Comparison of ENCODE assay signal across 24 mouse cellular contexts in the genomic region with DNA sequence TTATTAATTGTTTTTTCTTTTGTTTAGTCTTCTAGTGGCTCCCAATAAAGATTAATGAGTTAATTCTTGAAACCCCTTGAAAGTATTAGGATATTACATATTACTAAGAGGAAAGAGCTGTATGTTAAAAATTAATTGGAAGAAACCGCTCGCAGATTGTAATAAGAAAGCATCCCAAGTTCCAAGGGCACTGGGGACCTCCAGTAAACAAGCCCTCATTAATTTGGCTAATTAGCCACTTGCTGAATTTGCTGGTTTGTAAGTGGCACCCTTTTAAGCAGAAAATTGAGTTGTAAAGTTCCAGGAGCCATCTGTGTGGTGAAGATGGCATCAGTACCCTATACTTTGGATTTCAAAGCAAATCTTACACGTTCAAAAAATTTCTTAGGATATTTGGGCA.
"Had no signal": no experiment of that assay in that cellular context is flagged by ENCODE, and none has a peak within 500 bp of the region (broad histone marks: within the 10 kb centered on the region; RNA-seq: fewer than 3 reads in every experiment).

No protein-coding gene starts in this region.

- H3K9me3 ChIP-seq: limb, embryonic 12.5 days; limb, embryonic 15.5 days; midbrain, embryonic 10.5 days; midbrain, embryonic 13.5 days; neural tube, embryonic 13.5 days had no signal

- H3K27ac ChIP-seq: limb, embryonic 12.5 days; limb, embryonic 15.5 days; liver, embryonic 14.5 days; midbrain, embryonic 10.5 days; midbrain, embryonic 13.5 days; neural tube, embryonic 13.5 days; stomach, postnatal 0 days had no signal

- H3K4me2 ChIP-seq: limb, embryonic 12.5 days; limb, embryonic 15.5 days; liver, embryonic 11.5 days; lung, embryonic 14.5 days; midbrain, embryonic 13.5 days; neural tube, embryonic 13.5 days had no signal

- H3K9ac ChIP-seq: limb, embryonic 12.5 days; limb, embryonic 15.5 days; liver, embryonic 14.5 days; liver, postnatal 0 days; lung, embryonic 14.5 days; midbrain, embryonic 13.5 days; neural tube, embryonic 13.5 days had no signal

- H3K4me1 ChIP-seq: limb, embryonic 12.5 days; limb, embryonic 15.5 days; megakaryocyte, embryonic 14.5 days; midbrain, embryonic 10.5 days; midbrain, embryonic 13.5 days; neural tube, embryonic 13.5 days had no signal

- DNase-seq: kidney, postnatal 14 days; kidney, postnatal 4 days; left cerebral cortex, postnatal 4 days; liver, postnatal 0 days; lung, embryonic 14.5 days; lung, postnatal 36 days; right cerebral cortex, adult 18-20 months; right cerebral cortex, postnatal 14 days; right cerebral cortex, postnatal 4 days; thymus, adult 2 months; thymus, postnatal 14 days; thymus, postnatal 4 days had no signal

- ATAC-seq: liver, postnatal 0 days; lung, postnatal 0 days; midbrain, embryonic 13.5 days; midbrain, embryonic 16.5 days had no signal

- H3K36me3 ChIP-seq: limb, embryonic 12.5 days; limb, embryonic 15.5 days; midbrain, embryonic 10.5 days; midbrain, embryonic 13.5 days; neural tube, embryonic 13.5 days had no signal

- H3K27me3 ChIP-seq: limb, embryonic 12.5 days; limb, embryonic 15.5 days; megakaryocyte, embryonic 14.5 days; midbrain, embryonic 13.5 days; neural tube, embryonic 13.5 days had no signal

- H3K4me3 ChIP-seq: limb, embryonic 12.5 days; limb, embryonic 15.5 days; midbrain, embryonic 10.5 days; midbrain, embryonic 13.5 days; myocyte; neural tube, embryonic 13.5 days had no signal
